Mouse (Mus musculus) bone marrow, adult 2 months (tissue): Measurements from ENCODE around the gene Bglap3.

ENCODE experiments used
- CTCF ChIP-seq: fragments of 200-500 bp; IDR thresholded peaks from 2 replicates; pipeline ENCODE4 v1.5.1; 2011; ENCODE audit warnings: low read length, control low read depth; ENCODE audit not compliant: control insufficient read depth, insufficient read depth
- POLR2A ChIP-seq: fragments of 200-500 bp; IDR thresholded peaks from 2 replicates; pipeline ENCODE4 v1.6.1; 2011; ENCODE audit warnings: low read depth, mild to moderate bottlenecking, control low read depth, low read length, borderline replicate concordance; ENCODE audit not compliant: control insufficient read depth

DNA sequence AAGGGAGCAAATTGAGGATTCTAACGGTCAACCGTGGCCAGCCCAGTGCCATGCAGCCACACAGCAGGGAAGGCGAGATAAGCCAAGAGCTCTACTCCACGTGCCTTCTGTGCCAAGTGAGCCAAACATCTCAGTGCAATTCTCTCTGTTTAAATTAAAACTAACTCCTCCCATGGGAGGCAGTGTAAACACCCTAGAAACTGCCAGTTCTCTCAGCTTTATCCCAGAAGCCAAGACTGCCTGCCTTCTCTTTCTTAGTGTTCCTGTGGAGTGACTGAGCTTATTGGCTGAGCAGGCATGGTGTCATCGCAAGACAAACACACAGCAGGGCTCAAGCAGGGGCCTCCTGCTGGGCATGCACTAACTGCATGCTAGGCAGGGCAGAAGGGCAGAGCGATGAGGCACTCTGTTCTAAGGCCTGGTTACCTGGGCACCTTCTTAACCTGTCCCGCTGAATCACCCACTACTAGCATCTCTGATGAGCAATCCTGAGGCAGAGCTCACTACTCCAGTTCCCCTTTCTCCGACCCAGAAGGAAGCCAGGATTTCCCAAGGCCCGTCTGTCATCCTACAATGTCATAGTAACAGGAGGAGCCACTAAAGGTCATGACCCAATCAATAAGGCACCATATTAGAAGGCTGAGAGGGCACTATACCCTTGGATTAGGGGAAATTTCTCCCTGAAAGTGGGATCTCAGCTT, 49.6 kb upstream of the Bglap3 start:
- 0 out of 2 replicates have a peak, but pooled peaks have one; percentile 13 for TF ChIP-seq CTCF
- TF ChIP-seq POLR2A, result no peak
